Mouse (Mus musculus): Measurements from ENCODE around the gene Pik3r1.

DNA sequence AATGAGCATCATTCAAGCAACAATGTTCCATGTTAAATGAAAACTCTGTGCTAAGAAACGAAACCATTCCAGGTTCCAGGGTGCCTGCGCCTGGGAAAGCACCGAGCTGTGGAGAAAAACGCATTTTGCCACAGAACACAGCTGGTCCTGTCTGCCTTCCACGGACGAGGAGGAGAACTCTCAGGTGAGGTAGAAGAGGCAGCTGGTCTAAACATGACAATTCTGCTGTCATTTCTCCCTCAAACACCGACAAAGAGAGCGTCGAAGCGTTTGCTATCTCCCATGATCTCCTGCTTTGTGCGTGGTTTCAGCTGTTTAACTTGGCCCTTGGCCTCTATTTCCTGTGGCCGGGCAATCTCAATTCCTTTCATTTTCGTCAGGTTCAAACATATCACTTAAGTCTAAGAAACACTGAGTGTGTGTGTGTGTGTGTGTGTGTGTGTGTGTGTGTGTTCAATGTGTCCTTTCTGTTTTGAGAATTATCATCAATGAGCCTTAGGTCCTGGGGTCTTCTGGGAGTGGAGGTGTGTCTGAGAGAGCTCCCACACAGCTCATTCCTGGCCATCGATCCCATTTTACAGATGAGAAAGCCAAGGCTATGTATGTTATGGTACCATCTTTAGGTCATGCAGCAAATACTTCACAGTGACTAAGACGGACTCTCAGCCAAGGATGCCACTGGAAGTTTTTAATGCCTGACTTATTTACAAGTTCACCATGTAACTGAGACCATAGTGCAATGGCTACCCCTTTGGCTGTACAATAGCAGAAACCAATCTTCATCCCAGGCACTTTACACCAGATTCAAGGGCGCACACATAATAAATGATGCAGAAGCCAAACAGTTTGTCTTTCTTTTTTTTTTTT is 31.3 kb downstream of the Pik3r1 start:
- TF ChIP-seq POLR2A (IDR thresholded peaks at IDR 0.05; ENCODE audit: insufficient read length, low read depth) (no peak), MAX (IDR thresholded peaks at IDR 0.05; ENCODE audit: low read depth) (no peak)
